Mouse (Mus musculus): ENCODE measurements around the gene Ptges3.
"Not testable (repeated sequence)": the region's sequence is repeated elsewhere in the genome, so short reads cannot be mapped to it uniquely, and the experiment has no call there.

Gene Ptges3

GRCm38 (mm10) chr10:128058601-128059151 is at the start of gene Ptges3:
Gene Ptges3, plus strand, starts transcription at chr10:128058954.
- DNase-seq (ENCODE audit: low read depth) = peak; percentile 99

DNA sequence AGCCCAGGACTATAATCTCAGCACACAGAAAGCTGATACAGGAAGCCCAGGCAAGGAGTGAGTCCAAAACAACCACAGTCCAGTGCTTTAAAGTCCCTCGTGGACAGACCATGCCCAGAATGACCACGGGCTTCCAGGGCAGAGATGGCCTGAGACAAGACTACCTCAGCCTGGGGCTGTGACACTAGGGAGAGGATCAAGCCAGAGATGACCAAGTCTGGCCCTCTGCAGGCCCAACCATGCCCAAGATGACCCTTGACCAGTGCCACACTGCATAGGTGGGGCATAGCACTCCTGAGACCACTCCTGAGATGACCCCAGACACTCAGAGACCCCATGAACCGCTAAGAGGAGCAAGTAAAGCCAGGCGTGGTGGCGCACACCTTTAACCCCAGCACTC is 49.0 kb upstream of the Ptges3 start:
- no peak for DNase-seq (ENCODE audit: low read depth)

- DNase-seq (ENCODE audit: low read depth) = peak; percentile 90
Measured at GRCm38 (mm10) chr10:128015068-128015934, 43.5 kb upstream of the Ptges3 start, which contains the start of gene Prim1. Gene Prim1, plus strand, starts transcription at chr10:128015168.

GRCm38 (mm10) chr10:128022196-128022595 is 36.6 kb upstream of the Ptges3 start:
- no peak for DNase-seq (ENCODE audit: low read depth)

DNA sequence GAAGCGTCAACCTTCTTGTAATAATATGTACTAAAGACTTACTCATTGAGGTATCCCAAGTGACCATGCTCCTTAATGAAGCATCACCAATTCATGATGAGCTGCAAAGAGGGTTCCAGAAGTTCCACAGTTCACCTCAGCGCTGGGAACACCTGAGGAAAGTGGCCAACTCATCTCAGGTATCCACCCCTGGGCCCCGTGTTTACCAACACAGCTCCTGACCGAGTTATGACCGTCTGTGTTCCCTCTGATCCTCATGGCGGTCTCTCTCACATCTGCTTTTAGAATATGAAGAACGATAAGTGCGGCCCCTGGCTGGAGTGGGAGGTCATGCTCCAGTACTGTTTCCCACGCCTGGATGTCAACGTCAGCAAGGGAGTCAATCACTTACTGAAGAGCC is 35.3 kb upstream of the Ptges3 start:
- DNase-seq (ENCODE audit: low read depth) = no peak

DNA sequence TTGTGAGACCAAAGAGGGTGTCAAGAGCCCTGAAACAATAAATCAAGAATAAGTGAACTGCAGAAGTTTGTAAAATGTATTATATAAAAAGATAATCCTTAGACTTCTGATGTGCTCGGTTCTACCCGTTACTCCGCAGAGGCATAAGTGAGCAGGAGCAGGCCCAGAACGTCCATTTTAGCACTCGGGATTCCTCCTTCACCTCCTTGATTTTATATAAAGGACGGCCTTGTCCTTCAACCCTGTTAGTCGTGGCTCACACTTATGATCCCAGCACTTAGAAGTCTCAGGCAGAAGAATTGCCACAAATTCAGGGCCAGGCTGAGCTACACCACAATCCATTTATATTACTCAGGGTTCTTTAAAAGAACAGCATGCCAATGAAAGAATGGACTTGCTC is 28.8 kb upstream of the Ptges3 start:
- no peak for DNase-seq (ENCODE audit: low read depth)

- no peak for DNase-seq (ENCODE audit: low read depth)
Measured at GRCm38 (mm10) chr10:128030860-128031259, 27.9 kb upstream of the Ptges3 start.

DNA sequence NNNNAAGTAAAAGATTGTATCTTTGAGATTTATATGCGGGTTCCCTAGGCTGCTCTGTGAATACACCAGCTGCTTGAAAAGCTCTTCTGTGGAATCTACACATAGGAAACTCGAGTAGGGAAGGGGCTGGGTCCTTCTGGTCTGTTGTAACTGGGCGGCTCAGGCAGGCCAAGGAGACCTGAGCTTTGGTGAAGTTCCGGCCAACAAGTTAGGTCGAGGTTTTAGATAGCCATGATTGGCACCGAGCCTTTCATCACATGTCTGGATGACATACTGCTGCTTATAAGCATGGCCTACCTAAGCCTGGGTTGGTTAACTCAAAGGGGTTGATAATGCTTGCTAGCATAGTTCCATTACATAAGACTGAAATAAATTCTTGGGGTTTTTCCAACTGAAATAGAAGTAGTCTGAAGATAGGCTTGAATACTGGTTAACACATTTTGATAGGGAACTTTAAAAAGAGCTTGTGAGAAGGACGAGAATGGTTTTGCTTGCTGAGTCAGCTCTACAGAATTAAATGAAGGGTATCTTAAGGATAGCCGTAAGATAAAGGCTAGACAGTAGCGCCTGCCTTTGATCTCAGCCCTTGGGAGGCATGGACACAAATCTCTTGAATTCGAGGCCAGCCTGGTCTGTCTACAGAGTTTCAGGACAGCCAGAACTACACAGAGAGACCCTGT is 21.9 kb upstream of the Ptges3 start:
- DNase-seq (ENCODE audit: low read depth) = peak; percentile 91

DNA sequence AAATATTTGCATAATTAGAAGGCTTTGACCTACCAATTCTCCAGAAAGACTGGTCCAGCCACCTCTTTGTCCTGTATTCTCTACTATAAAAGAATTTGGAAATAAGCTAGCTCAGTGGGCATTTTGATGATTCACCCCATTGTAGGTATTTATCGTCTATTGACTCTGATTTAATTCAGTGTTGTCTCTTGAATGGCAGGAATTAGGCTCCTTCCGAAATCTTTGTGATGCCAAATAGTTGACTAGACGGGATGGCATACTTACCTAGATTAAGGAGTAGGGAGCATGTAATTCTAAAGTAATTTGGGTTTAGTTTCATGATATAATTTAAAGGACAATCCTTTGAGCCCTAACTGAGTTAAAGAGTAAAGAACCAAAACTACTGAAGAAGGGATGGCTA is 20.8 kb upstream of the Ptges3 start:
- DNase-seq (ENCODE audit: low read depth) = no peak

DNA sequence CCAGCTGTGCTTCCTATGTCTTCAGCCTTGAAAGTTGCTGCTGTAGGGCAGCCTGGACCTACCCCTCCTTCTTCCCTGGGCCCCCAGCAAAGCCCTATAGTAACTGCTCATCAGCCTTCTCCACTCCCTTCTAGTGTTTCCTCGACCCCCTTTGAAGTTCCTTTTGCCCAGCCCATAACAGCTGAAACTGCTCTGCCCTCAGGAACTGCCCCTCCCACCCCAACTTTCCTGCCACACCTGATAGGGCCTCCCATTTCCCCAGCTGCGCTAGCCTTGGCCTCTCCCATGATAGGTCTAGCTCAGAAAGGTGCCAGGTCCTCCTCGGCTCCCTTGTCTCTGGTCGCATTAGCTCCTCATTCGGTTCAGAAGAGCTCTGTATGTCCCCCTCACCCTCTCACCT is 19.6 kb upstream of the Ptges3 start:
- no peak for DNase-seq (ENCODE audit: low read depth)

DNA sequence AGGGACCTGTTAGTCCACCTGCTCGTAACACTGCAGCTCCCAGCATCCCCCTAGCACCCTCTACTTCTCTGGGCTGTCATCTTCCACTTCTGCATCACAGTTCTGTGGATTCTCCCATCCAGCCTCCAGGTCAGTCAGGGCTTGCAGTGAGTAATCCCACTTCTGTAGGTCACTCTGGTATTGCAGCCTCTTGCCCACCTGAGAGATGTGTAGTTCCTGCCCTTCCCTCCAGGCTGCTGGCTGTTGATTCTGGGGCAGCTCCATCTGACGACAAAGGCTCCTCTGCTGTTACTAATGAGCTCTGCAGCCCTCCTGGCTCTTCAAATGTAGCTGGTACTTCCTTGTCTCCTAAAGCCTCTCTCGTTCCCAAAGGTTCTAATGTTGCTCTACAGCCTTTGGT is 18.9 kb upstream of the Ptges3 start:
- no peak for DNase-seq (ENCODE audit: low read depth)

- no peak for DNase-seq (ENCODE audit: low read depth)
Measured at GRCm38 (mm10) chr10:128040293-128040692, 18.5 kb upstream of the Ptges3 start.

DNA sequence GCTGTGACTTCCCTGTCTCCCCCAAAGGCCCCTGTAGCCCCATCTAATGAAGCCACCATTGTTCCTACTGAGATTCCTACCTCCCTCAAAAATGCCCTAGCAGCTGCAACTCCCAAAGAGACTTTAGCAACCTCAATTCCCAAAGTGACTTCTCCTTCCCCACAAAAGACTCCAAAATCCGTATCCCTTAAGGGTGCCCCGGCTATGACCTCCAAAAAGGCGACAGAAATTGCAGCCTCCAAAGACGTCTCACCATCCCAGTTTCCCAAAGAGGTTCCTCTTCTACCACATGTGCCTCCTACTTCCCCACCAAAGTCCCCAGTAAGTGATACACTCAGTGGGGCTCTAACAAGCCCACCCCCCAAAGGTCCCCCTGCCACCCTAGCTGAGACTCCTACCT is 17.1 kb upstream of the Ptges3 start:
- no peak for DNase-seq (ENCODE audit: low read depth)

GRCm38 (mm10) chr10:128042466-128042865 is 16.3 kb upstream of the Ptges3 start:
- no peak for DNase-seq (ENCODE audit: low read depth)

DNA sequence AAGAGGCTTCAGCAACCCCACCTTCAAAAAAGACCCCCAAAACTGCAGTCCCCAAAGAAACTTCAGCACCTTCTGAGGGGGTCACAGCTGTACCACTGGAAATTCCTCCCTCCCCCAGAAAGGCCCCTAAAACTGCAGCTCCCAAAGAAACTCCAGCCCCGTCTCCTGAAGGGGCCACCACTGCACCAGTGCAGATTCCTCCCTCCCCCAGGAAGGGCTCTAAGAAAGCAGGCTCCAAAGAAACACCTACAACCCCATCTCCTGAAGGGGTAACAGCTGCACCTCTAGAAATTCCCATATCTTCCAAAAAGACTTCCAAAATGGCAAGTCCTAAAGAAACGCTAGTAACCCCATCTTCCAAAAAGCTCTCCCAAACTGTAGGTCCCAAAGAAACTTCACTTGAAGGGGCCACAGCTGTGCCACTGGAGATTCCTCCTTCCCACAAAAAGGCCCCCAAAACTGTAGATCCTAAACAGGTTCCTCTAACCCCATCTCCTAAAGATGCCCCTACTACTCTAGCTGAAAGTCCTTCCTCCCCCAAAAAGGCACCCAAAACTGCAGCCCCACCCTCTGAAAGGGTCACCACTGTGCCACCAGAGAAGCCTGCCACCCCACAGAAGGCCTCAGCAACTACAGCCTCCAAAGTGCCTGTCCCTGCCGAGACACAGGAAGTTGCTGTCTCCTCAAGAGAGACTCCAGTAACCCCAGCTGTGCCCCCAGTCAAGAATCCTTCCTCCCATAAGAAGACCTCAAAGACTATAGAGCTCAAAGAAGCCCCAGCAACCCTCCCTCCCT is 15.5 kb upstream of the Ptges3 start:
- DNase-seq (ENCODE audit: low read depth) = no peak

DNA sequence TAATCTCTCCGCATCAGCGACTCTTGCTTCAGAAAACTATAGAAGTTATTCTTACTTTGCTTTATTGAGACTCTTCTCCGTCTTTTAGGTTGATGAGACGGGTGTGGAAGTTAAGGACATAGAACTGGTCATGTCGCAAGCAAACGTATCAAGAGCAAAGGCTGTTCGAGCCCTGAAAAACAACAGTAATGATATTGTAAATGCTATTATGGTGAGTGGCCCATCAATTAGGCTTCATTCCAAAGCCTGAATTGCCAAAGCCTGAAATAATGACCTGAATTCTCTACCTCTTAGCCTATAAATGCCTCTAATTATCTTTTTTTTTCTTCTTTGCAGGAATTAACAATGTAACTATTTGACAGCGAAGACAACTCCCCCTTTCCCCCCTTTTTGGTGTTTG is 10.6 kb upstream of the Ptges3 start:
- no peak for DNase-seq (ENCODE audit: low read depth)

- no peak for DNase-seq (ENCODE audit: low read depth)
Measured at GRCm38 (mm10) chr10:128049741-128050140, 9.0 kb upstream of the Ptges3 start.

DNA sequence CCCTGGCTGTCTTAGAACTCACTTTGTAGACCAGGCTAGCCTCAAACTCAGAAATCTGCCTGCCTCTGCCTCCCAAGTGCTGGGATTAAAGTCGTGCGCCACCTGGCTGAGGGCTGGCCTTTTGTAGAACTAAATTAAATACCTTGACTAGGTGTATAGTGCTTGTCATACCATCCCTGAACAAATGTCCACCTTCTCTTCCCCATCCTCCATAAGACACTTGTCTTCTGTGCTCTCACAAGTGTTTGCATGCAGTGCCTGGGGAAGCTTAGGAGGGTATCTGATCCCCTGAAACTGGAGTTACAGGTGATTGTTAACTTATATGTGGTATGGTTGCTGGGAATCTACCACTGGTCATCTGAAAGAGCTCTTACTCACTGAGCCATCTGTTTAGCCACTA is 8.4 kb upstream of the Ptges3 start:
- no peak for DNase-seq (ENCODE audit: low read depth)

- no peak for DNase-seq (ENCODE audit: low read depth)
Measured at GRCm38 (mm10) chr10:128051589-128051988, 7.2 kb upstream of the Ptges3 start.

DNA sequence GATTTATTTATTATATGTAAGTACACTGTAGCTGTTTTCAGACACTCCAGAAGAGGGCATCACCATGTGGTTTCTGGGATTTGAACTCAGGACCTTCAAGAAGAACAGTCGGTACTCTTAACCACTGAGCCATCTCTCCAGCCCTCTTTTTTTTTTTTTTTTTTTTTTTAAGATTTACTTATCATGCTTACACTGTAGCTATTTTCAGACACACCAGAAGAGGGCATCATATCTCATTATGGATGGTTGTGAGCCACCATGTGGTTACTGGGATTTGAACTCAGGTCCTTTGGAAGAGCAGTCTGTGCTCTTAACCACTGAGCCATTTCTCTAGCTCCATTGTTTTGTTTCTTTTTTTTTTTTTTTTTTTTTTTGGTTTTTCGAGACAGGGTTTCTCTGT is 6.6 kb upstream of the Ptges3 start:
- DNase-seq (ENCODE audit: low read depth) = not testable (repeated sequence)

- no peak for DNase-seq (ENCODE audit: low read depth)
Measured at GRCm38 (mm10) chr10:128053001-128053400, 5.8 kb upstream of the Ptges3 start.

GRCm38 (mm10) chr10:128058184-128058583 is 570 bp upstream of the Ptges3 start:
- no peak for DNase-seq (ENCODE audit: low read depth)

Data from NIH3T3 (cell line).